Mouse (Mus musculus) induced T-regulatory cell, adult 2 months (primary cell): Measurements from ENCODE around the gene Unc5c.

Source experiments
- DNase-seq: peaks from one replicate; pipeline ENCODE4 v3.0.0-alpha.2; 2012; ENCODE audit warnings: low read depth

Unc5c gene

DNA sequence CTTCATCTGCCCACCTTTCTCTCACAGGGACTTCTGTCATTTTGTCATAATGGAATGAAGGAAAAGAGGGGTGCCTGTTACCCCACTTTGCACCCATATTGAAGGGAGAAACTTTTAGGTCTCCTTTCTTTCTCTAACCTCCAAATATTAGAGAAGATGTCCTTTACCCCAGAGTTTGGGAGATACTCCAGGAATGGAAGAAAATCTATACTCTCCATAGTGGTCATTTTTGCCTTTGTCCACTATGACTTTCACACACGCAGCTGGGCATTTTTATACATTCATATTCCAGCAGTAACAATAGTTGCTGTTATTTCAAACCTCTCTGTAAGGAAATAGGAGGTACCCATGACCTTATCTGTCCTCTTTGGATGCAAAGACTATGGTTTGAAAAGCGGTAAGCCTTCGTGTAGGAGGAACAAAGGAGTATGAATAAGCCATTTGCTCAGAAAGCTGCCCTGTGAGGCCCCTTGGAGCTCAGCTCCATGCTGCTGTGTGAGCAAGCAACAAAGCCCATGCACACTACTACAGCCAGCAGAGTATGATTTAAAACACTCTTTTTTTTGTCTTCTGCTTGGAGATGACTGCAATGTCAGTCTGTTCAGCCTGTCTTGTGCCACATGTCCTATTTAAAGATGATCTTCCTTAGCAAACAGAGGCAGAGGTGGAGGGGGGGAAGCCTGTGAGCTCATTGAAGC lies 353.7 kb downstream of the Unc5c start:
- no peak for DNase-seq

DNA sequence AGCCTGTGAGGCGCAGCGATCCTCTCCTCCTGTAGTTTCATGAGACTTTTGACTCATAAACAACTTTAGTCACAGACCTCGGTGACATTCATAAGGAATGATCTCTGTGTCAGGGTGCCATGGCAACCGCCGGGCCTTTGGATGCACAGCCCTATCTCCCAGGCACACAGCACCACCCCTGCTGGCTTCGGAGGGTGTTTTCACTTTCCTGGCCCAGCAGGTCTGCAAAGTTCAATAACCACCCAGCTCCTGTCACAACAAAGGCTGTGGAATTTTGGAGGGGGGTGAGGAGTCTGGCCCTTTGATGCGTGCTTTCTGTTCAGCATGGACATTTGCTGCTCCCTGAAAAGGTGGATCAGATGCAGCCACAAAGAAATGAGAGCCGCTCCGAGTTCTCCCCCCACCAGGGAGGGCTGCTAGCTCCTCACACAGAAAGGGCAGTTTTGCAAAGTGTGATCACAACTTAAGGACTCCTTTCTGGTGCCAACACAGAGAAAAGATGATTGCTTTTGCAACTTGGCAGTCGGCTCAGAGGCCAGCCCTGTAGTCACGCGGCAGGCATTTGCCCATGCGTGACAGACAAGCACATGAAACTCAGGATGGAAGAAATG lies 354.4 kb downstream of the Unc5c start:
- DNase-seq = no peak

DNA sequence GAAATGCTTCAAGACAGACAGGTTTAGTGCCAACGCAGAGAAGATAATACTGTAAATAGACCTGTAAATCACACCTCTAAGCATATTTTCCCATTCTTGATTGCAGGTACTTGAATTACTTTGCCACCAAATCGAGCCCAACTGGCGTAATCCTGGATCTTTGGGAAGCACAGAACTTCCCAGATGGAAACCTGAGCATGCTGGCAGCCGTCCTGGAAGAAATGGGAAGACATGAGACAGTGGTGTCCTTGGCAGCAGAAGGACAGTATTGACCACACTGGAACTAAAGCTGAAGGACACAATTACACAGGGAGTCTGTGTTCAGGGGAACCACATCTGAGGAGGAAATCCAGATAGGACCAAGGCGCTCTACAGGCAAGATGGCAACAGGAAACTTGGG lies 363.3 kb downstream of the Unc5c start:
- no peak for DNase-seq

DNA sequence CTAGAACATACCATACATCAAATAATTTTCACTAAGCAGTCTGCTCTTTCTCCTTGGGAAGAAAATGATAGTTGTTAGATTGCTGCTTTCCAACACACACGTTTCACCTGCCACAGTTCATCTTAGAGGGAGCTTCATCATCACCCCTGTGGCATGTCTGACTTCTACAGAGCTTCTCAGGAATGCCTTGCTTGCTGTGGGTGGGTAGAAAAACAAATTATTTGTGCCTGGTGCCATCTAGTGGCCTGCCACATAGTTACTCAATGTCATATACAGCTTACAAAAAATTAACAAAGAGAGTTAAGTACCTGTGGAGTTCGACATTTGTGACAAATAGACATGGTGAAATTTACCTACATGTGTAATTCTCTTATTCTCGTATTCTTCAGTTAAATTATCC lies 366.1 kb downstream of the Unc5c start:
- peak; percentile 7 for DNase-seq

DNA sequence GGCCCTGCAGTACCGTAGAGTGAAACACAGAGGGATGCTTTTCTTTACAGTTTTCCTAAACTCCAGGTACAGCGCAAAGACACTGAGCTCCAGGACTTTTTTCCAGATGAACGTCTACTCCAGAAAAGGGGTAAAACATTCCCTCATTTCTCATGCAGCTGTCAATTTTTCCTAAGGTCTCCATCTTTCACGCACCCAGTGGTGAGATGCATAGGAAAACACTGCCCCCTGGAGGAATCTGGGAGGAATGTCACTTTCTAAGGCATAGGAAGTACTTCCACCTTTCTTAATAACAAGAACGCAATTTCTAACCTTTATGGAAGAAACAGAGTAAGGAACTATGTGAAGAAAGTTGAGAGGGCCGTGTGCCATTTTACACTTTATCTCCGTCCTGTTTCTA lies 373.8 kb downstream of the Unc5c start:
- peak; percentile 24 for DNase-seq

DNA sequence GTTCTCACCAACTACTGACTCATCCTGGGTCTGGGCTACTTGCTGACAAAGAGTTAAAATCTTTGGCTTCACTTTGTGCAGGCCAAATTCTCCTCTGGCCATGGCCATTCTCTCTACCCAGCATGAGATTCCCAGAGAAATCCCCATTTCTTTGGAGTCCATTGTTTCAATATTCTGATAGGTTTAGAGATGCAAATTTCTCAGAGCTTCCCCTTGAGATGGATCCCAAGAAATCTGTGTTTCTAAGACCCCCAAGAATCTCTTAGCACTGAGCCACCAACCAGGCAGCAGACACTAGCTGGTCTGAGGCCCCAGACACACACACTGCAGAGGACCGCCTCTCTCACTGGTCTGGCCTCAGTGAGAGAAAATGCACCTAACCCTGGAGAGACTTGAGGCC lies 384.2 kb downstream of the Unc5c start:
- DNase-seq = no peak

DNA sequence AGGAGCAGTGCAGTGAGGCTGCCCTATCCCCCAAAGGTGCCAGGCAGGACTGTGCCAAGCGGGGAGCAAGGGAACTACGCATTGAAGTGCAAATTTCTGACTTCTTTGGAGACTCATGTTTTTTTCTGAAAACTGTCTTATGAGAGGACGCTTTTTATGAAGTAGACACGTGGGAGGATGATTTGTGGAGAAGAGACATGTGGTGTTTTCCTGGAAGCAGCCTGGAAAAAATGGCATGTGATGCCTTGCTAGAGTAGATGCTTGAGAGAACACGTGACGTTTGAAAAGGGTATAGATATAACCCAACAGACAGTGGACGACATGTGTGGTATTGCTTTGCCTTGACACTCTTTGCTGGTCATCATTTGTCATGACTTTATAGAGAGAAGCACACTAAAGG lies 385.1 kb downstream of the Unc5c start:
- DNase-seq = no peak

DNA sequence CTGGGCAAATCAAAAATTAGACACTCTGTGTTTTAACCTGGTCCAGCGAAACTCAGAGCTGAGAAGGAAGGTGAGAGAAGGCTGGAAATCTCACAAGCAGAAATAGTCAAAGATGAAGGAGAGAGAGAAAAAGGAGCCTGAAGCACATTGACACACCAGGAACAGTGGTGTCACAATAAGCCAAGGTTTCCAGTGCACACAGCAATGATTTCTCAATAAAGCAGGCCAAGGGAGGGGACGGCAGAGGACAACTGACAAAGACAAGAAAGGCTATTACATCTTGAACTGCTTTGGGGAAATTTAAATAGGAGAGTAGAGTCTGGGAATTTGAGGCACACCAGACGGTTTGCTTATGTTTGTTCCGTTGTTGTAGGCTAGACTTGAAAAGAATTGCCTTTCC lies 389.3 kb downstream of the Unc5c start:
- no peak for DNase-seq

DNA sequence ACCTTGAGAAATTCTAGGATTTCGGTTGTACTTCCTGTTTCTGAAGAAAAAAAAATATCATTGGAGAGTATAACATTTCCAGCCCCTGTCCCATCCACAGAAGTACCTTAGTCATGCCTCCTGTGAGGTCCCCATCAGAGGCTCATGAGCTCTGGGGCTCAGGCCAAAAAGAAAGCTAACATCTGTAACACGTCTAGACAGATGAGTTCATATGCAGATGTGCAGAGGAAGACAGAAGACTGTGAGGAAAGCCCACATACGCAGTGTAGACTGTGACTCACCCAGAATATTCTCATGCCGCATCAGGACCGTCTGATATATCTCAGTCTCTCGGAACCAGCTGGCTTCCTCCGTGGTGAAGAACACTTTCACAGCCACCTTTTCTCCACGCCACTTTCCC lies 392.1 kb downstream of the Unc5c start:
- no peak for DNase-seq

DNA sequence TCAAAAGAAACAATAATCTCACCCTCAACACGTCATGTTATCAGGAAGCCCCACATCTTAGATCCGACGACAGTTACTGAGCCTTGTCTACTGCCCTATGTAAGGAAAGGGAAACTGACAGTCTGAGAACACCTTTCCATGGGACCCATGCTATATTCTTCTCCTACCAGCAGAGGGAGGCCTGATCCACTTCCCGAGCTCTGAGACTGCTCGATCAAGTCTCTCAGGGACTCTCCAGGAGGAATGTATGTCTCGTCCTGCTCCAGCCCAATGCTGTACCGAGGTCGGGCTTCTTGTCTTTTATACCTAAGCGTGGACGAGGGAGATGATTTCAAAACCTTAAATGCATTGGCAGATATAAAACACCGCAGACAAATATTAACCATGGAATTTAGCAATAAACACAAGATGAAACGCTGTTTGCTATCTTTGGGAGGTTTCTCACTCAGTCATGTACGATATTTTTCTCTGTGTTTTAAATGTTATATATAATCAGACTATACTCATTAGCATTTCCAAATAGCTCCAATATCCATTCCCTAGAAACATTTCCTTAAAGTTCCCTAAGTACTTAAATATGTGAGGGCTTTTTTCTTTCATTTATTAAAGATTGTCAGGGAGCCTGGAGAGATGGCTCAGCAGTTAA lies 397.9 kb downstream of the Unc5c start:
- peak; percentile 36 for DNase-seq

DNA sequence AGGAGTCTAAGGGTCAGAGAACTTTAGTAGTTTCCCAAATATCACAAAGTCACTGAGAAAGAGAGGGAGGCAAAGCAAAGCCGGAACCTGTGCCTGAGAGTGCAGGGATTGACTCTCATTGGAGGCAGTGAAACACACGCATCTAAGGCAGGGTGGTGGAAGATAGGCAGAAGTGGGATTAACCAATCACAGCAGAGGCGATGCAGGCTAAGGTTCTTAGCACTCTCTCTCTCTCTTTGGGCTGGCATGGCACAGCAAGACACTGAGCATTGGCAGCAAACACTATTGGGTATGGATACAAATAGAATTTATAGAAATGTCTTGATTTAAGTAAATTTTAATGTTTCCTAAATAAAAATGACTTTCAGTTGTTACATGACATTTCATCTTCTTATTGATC lies 406.8 kb downstream of the Unc5c start:
- DNase-seq = no peak

DNA sequence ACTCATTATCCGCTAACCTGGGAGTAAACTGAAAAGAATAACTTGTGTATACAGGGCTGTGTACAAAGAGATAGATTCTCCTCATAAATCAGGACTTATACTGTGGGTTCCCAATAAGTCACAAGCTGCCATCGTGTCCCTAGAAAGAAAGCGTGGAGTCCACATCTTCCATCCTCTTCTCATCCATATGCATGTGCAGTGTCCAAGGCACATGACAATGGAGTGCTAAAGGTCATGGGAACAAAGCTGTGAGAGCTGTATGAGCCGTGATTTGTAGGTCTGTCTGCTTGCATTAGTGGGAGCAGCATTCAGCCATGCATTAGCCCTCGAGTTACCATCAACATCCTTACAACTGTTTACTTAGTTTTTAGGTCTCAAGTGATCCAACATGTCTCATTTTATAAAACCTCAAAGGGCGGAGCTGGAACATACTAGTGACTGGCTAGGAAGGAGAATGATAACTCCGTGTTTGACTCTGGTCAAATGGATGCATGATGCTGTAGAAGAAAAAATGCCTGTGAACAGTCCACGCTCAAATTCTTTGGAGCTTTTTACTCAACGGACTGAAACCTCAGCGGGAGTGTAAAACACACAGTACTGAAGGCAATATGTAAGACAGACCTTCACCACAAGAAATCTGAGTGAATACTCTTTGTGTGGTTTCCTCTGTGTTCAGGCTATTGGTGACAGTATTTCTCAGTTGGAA lies 407.5 kb downstream of the Unc5c start:
- no peak for DNase-seq

DNA sequence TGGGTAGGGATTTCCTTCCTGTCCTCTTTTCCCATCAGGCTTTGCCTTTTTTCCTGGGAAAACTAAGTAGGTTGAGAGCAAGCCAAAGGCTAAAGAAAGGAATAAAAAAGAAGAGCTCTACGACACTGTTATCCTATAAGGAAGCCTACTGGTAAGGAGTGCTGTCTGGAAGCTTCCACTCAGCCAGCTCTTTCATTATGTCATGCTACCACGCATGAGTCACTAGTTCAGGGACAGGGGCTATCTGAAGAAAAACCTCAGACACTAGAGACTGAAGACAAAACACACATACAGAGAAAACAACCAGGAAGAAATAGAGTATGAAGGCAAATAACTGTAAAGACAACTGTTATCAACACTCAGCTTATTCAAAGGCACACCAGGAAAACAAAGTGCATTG lies 417.5 kb downstream of the Unc5c start:
- DNase-seq = no peak

DNA sequence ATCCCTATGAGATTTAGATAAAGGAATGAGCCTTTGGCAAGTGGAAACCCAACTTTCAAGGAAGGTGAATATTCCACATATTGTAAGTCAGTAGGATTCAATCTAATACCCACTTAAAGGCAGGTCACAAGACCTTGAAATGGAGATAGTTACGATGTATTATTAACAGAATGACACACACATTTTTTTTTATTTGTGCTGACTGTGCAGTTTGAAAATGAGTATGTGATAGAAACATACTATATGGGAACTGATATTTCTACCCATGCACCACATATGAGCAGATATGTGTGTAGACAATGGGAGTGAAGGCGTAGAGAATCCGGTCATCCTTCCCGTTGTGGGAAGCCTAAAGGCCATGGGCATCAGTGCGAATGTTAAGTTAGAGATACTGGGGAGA lies 419.2 kb downstream of the Unc5c start:
- no peak for DNase-seq
